Mouse (Mus musculus) heart, postnatal 0 days (tissue): ENCODE measurements around the gene Thumpd1.

Source experiments
- CTCF ChIP-seq: IDR thresholded peaks from 2 replicates; pipeline ENCODE4 v1.5.1; 2016; ENCODE audit warnings: antibody characterized with exemption, control low read depth, low read depth
- EP300 ChIP-seq: IDR thresholded peaks from 2 replicates; pipeline ENCODE4 v1.6.1; 2016; ENCODE audit warnings: antibody characterized with exemption, low read depth

- TF ChIP-seq CTCF = no peak
- TF ChIP-seq EP300 = no peak
Observed at GRCm38 (mm10) chr7:119745869-119746268, 25.3 kb upstream of the Thumpd1 start.
